Mouse (Mus musculus) cerebellum, postnatal 4 days (tissue): ENCODE results near the gene Nr4a1.

Experiments
- DNase-seq, 2 experiments: peaks; one replicate each; pipeline ENCODE4 v3.0.0; 2022; ENCODE audit warnings: low spot score in 2 of 2, mixed read lengths in 1 of 2

The Nr4a1 gene

DNA sequence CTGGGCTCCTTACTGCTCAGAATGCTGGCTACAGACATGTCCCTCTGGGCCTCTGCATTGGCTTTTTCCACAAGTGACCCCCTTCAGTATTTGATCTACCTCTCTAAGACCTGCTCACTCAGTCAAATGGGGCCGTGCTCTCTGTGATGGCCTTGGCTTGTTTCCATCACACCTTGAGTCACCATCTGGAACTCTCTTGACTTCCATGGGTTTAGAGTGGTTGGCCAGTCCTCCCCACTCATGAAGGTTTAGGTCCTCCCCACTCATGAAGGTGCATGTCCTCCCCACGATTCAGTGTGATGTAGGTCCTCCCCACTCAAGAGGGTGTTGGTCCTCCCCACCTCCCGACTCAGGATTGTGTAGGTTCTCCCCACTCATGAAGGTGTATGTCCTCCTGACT, 20.9 kb upstream of the Nr4a1 start:
- no peak for DNase-seq

DNA sequence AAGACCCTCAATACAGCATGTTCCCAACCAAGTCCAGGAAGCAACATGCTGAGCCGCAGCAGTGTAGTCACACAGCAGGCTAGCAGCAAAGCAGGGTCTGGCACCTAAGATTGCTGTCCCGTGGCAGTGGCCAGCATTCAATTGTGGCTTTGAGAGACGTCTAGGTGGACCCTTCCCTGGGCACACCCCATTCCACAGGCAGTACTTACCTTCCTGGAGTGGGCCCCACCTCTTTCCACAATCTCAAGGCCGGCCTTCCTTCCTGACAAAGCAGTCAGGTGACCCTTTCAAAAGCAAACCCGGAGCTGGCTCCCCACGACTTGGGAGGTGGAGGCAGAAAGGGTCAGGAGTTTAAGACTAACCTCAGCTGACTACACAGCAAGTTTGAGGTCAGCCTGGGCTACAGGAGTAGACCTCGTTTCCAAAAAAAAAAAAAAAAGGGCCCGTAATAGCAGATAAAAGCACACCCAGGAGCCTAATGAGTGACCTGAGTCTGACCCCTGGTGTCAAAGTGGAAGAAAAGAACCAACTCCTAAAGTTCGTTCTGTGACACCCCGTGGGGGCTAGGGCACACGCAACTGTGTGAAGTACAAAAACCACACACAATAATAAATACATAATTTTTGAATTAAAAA, 20.3 kb upstream of the Nr4a1 start:
- DNase-seq = no peak

DNA sequence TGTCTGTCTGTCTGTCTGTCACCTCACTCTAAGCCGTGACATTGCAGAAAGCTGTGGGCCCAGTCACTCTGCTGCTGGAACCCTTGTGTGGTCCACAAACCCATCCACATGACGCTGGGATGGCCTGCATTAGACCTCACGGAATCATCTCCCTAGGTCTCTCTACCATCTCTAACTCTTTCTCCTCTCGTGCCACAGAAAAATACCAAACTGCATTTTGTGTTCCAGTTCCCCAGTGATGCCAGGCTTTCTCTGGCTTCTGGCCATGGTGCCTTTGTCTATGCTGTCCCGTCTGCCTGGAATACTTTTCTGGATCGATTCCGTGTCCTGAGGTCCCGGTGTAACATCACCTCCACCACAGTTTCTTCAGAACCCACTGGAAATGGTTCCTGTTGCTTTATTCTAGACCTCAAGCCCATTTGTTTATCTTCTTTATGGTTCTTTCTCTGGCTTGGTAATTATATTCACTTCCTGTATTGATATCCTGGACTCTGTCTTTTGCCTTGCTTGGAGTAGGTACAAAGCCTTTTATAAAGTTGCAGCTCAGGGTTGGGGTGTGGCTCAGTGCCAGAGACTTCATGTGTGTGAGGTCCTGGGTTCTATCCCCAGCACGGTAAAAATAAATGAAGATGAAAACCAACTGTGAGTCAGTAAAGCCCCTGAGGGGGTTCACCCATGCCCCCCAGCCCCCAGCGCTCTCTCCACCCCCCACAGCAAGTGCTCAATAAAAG, 19.3 kb upstream of the Nr4a1 start:
- no peak for DNase-seq

DNA sequence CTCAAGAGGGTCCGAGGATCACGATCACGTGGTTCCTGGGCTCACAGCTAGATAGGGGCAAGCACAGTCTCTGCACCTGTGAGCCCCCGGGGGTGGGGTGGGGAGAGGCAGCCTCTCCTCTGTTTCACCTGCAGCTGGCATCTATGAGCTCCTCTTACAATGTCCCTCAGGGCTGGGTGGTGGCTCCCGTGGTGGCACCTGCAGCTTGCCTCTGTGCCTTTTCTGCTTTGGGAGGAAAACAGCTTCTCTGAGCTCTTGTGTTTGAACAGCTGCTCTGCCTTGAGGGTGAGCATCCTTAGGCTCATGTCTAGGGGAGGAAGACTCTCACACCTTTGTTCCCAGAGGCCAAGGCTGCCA, 18.7 kb upstream of the Nr4a1 start:
- DNase-seq = no peak

DNA sequence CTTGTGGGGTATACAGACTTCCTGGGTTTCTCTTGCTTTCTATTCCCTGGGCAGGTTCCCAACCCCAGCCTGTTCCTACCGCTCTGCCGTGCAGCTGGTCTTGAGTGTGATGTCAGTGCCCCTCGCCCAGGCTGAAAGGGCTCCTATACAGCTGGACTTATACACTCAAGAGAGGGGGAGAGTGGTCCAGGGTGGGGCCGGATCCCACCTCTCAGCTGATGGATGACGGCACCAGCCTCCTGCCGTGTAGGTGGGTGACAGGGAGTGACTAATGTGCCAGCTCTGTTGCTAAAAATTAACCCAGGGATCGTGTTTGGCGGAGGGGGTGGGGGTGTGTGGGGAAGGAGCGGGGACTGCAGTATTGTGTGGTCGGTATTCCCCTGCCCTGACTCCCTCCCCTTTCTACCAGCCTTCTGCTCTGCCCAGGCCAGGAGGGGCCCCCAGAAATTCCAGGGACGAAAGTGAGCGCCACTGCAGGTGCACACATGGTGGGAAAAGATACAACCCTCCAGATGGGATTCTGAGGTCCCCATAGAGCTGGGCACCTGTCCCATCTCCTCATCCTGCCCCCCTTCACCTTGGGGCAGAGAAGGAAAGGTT, 18.2 kb upstream of the Nr4a1 start:
- DNase-seq = no peak

DNA sequence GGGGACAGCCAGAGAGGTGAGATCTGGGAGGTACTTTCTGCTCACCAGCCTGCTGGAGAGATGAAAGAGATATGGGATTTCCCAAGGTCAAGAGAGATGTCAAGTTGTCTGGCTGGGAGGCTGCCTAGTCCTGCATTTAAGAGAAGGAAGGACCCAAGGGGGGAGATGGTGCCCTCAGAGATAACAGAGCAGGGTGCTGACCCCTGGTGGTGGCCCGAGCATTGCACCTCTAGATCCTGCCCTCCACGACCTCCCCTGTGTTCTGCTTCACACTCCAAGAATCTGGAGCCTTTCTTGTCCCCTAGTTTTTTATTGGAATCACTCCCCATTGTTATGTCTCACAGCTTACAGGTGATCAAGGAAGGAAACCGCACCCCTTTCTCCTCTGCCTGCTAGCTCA, 17.2 kb upstream of the Nr4a1 start:
- peak in 1 of 2 experiments; percentile 65 for DNase-seq

DNA sequence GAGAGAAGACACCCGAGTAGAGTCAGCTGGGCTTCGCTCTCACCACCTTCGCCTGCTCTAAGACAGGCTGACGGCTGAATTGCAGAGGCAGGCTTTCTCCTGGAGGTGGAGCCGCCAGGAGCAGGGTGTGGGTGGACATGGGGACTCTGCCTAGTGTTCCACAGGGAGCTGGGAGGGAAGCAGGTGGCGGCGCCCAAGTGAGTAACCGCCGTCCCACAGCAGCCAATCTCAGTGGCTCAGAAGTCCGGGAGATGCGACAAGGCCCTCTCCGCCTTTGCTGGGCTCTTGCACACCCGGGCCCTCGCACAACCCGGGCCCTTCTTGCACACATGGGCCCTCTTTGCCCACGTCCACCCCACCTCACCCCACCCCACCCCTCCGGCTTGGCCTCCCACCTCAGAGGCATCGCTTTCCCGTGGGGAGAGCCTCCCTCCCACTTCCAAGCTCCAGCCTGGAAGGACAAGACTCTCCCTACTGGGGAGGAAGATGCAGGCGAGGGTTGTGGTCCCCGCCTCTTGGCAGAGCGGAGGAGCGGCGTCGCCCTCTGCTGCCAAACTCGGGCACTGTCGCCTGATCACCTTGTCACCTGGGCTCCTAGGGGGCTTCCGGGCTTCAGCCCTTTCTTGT, 15.1 kb upstream of the Nr4a1 start:
- DNase-seq = peak in 1 of 2 experiments; percentile 65

DNA sequence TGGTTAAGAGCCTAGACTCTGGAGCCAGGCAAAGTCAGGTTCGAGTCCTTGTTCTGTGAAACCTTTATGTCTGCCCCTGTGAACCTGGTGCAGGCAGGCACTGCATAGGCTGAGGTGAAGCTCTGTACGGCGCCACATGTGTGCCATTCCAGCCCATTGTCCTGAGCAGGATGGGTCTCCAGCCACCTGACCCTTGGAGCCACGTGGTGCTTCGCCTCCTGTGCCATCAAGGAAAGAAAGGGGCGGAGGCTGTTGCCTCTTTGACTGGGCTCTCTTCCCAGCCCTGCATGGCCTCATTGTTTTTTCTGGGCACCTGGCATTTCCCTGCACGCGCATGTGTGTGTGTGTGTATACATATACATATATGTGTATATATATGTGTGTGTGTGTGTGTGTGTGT, 14.2 kb upstream of the Nr4a1 start:
- no peak for DNase-seq

DNA sequence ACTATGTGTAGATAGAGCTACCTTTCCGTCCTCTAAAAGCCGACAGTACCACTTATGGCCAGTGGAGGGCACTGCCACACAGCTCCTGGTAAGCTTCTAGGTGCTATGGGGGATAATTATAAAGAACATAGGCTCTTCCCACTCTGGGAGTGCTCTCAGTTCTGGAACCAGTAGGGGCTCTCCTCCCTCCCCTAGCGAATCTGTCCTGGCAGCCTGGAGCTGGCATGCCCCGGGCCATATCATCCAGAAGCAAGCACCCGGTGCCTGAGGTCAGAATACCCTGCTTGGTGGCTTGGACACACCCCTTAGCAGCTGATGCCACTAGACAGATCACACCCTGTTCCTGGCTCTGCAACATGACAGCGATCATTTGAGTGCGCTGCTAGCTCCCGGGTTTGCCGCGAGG, 13.3 kb upstream of the Nr4a1 start:
- DNase-seq = peak; percentile 71 to 88

DNA sequence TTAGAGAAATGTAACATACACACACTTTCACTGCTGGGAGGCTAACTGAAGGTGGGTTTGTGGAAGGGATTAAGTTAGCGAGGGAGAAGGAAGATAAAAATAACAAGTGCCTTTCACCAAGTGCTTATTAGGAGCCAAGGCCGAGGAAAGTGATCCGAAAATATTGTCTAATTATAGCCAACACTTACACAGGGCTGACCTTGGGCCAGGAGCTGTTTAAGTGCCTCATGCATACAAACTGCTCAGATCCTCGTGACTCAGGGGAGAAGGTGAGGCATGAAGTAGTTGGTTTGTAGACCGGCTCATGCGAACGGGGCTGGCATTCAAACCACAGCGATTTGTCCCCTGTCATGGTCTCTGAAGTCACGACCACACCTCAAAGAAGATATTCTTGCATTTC, 12.8 kb upstream of the Nr4a1 start:
- DNase-seq = no peak

DNA sequence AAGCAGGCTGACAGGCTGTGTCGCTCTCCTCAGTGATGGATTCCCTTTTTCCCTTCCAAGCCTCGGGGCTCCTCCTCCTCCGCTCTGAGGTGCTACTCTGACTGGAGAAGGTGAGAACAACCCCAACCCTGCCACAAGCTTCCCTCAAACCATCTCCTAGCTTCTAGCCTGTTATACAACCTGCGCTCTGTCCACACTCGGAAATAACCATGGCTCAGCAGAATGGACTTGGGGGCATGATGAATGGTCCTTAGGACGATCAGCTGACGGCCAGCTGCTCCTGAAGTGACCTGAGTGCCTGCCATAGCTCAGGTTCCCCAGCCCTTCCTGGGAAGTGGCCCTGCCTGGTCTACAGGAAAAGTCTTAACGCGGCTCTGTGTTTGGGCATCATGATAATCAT, 12.2 kb upstream of the Nr4a1 start:
- DNase-seq = no peak

DNA sequence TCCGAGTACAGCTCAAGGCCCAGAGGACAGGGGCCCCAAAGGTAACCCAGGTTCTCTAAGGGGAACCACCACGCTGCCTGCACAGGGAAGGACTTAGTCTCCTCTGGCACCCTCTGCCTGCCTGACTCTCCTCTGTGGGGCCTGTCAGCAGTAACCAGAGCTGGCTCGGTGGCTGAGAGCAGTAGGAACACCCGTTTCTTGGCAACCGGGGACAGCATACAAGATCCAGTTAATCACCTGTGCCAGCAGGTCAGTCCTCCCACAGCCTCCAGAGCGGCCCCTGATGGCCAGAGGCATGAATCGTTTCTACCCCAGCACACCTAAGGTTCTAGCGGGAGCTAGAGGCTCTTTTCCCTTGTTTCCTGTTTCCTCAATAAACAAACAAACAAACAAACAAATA, 11.4 kb upstream of the Nr4a1 start:
- DNase-seq = no peak

DNA sequence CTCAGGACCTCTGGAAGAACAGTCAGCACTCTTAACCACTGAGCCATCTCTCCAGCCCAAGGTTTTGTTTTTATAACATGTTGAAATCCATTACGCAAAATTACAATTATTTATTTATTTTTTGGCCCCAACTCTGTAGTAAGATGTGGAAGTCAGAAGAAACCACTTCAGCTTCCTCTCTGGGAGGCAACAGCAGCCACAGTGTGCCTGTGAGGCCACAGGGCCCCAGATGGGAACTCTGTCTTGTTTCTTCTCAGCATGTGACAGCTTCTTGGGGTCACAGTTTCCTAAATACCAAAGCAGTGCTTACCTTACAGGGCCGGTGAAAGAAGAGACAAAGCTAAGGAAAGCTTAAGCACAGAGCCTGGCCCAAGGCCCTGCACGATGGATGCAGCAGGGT, 10.1 kb upstream of the Nr4a1 start:
- DNase-seq = no peak

DNA sequence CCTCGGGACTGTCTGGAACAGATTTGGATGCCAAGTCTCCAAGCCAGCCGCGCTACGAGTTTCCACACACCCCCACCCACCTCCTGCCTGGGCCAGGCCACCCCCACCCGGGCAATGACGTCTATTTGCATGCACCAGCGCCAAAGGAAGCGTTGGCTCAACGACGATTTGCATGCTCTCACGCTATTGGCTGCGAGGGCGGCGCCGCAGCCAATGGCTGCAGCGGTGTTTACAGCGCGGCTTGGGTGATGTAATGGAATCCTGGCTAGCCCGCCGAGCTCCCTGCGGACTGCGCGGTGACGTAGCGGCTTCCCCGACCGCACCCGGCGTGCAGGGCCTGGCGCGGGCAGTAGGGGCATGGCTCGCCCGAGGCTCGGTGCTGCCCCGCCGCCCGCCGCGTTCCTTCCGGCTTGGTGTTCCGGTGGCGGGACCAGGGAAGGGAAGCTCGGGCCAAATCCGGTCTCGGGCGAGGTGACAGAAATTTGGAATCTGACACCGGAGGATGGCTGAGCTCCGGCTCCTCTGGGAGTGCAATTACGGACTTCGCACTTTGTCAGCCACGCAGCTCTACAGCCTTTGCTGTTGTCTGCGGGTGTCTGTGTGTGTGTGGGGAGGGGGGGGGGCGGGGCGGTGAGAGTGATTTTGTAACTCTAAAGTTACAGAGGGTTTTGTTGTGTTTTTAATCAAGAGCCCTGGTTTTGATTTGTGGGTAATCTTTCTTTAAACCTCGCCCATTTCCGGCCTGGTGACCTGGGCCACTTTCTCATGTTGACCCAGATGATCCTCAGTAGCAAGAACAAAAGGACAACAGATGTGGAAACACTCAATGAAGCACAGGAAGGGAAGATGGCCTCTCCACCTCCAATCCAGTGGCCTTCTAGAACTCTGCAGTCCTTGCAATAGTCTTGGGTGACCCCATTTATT, 7.6 kb upstream of the Nr4a1 start:
- DNase-seq = peak; percentile 79 to 88

DNA sequence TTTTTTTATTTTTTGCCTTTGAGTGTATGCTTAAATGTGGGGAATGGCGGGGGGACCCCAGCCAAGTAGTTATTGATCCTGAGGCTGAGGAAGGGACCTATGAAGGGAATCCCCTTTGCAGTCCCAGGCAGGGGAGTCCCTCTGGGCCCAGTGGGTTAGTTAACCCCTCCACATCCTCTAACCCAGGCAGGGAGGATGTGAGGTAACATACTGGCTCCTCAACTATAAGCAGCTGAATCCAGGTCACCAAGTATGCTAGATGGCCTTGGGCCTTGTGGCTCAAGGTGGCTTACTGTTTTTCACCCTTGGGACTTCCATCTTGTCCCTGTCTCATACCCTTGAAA, 6.9 kb upstream of the Nr4a1 start:
- no peak for DNase-seq

DNA sequence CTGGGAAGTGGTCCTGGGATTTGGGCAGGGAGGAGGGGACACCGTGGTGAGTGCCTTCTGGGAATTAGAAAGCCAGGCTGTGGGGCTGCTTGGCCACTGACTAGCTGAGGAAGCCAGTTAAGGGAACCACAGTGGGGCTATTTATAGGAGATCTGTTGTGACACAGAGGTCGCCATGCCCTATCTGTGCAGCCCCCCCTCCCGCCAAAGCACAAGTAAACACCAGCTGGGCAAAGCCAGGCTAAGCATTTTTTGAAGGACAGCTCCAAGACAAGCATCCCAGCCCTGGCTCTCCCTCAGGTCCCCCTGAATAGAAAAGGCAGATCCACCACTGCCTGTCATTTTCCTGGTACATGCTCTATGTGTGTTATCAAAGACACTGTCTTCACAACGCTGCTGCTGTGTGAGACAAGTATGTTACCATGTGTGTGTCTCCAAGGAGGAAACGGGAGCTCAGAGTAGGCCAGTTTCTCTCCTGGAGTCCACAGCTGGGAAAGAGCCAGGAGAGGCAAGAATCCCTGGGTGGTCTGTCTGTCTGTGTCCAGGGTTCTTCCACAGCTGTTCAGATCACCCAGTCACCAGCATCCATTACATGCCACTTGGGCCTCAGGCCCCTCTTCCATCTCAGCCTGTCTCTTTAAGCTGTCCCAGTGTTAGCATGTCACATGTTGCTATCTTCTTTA, 5.9 kb upstream of the Nr4a1 start:
- DNase-seq = no peak

DNA sequence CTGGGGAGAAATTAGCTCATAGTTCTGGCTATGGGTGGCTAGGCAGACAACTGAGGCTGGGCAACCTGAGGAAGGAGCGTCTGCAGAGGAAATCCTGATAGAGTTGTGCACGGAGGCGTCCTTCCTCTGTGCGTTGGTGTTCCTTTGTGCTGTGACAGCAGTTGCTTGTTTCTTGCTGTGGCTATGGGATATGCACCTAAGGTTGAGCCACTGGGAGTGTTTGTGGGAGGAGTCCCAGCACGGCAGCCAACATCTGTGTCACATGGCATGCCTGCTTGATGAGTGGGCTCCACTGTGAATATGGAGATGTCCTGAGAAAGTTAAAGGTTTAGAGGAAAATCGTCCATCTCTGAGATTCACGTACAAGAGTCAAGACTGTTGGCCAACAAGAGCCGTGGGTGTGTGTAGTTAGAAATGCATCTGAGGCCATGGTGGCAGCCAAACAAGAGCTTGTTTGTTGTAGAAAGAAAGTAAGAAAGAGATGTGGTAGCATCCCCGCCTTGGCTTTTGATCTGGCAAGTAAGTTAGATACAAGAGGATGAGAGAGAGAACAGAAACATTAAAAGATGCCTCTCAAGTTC, 3.8 kb upstream of the Nr4a1 start:
- no peak for DNase-seq

DNA sequence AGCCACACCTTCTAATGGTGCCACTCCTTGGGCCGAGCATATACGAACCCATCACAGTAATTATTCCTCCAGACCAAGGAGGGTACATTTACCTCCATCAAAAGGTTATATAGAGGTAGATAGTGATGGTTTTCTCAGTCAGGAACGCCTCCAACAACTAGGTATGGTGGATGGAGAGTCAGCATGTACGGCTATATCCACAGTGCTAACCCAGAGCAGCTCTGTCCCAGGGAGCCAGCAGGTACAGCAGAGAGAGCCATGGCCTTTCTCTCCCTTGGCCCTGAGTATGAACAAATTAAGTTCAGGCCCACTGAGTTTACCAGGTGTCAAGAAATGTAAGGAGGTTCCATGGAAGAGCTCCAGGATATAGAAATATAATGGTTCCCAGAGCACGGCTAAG, 2.1 kb upstream of the Nr4a1 start:
- no peak for DNase-seq

DNA sequence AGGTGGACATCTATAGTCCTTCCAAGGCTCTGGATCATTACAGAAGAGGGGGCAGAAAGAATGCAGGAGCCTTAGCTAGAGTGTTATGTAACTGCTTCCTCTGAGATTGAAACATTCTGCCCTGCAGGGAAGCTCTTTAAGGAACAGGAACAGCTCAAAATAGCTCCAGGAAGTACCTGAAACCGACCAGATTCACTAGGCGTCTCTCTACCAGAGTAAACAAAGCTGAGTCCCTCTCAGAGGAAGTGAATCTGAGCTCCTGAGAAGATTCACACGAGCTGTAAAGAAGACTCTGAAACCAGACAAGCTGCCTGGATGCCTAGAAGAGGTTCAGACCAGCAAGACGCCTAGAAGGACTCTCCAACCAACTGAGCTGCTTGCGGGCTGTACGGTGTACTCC, 1.5 kb upstream of the Nr4a1 start:
- DNase-seq = no peak

DNA sequence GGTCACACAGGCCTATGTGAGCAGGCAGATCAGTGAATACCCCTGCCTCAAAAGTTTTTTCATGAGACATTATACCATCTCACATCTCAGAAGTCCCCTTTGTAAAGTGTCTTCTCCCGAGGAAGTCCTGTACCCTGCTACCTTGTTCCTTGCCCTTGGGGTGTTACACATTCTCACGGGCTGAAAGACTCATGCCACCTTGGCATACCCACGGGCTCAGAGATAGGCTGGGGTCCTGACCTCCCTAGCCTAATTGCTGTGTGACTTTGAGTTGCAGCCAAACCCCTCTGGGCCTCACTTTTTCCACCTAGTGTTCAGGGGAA, 545 bp upstream of the Nr4a1 start:
- no peak for DNase-seq

DNA sequence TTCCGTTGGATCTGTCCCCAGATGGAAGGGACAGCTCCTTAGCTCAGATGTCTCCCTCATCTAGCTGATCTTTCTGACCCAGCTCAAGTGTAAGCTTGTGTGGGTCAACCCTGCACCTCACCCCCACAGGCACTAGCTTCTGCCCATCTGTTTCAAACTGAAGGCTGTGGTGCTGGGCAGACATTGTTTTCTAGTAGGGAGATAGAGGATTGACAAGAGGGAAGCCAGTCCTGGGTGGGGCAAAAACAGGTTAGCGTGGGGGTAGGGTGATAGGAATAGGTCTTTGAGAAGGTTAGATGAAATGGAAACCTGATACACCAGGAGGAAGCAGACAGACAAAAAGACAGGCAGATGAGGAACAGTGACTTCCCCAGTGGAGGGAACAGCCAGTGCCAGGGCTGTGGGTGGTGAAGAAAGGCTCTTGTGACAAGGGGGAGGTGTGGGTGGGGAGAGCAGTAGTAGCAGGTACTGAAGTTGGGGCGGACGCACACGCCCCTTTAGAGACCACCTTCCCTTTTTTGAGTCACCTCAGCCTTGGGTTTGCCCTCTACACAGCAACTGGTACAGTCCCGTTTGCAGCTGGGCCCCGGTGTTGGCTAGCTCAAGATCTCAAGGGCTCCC, 1.9 kb downstream of the Nr4a1 start:
- DNase-seq = no peak
